29 mouse cellular contexts compared by ENCODE assay signal in genomic region chr16:17049886-17050285, GRCm38 (mm10).
"Had no signal": no experiment of that assay in that cellular context is flagged by ENCODE, and none has a peak within 500 bp of the region (broad histone marks: within the 10 kb centered on the region; RNA-seq: fewer than 3 reads in every experiment).

No protein-coding gene starts in this region.

- H3K27me3 ChIP-seq: limb, embryonic 12.5 days; limb, embryonic 13.5 days; limb, embryonic 15.5 days; liver, embryonic 12.5 days; liver, embryonic 13.5 days; liver, embryonic 15.5 days; lung, embryonic 15.5 days; megakaryocyte, embryonic 14.5 days; midbrain, embryonic 12.5 days; midbrain, embryonic 13.5 days; midbrain, embryonic 15.5 days had no signal

- H3K4me3 ChIP-seq: limb, embryonic 10.5 days; limb, embryonic 12.5 days; limb, embryonic 13.5 days; limb, embryonic 15.5 days; liver, embryonic 12.5 days; liver, embryonic 13.5 days; liver, embryonic 15.5 days; lung, embryonic 15.5 days; megakaryocyte, embryonic 14.5 days; midbrain, embryonic 10.5 days; midbrain, embryonic 12.5 days; midbrain, embryonic 13.5 days; midbrain, embryonic 15.5 days; myocyte had no signal

- ATAC-seq: liver, embryonic 12.5 days; liver, postnatal 0 days; lung, postnatal 0 days; midbrain, embryonic 13.5 days; midbrain, embryonic 15.5 days; midbrain, embryonic 16.5 days had no signal

- H3K27ac ChIP-seq: limb, embryonic 10.5 days; limb, embryonic 12.5 days; limb, embryonic 13.5 days; limb, embryonic 15.5 days; liver, embryonic 12.5 days; liver, embryonic 13.5 days; liver, embryonic 14.5 days; liver, embryonic 15.5 days; lung, embryonic 15.5 days; macrophage; midbrain, embryonic 10.5 days; midbrain, embryonic 12.5 days; midbrain, embryonic 13.5 days; midbrain, embryonic 15.5 days had no signal

- DNase-seq: left cerebral cortex, postnatal 4 days; liver; liver, embryonic 13.5 days; liver, postnatal 0 days; lung, adult 18-20 months; lung, adult 2 months; lung, embryonic 14.5 days; lung, postnatal 10 days; lung, postnatal 14 days; lung, postnatal 36 days; lung, postnatal 4 days; midbrain, embryonic 14.5 days had no signal

- H3K4me1 ChIP-seq: limb, embryonic 12.5 days; limb, embryonic 13.5 days; limb, embryonic 15.5 days; liver, embryonic 12.5 days; liver, embryonic 13.5 days; liver, embryonic 15.5 days; lung, embryonic 15.5 days; megakaryocyte, embryonic 14.5 days; midbrain, embryonic 15.5 days had no signal

- H3K9me3 ChIP-seq: limb, embryonic 10.5 days; limb, embryonic 12.5 days; limb, embryonic 13.5 days; limb, embryonic 15.5 days; liver, embryonic 12.5 days; liver, embryonic 13.5 days; liver, embryonic 15.5 days; lung, embryonic 15.5 days; megakaryocyte, embryonic 14.5 days; midbrain, embryonic 10.5 days; midbrain, embryonic 12.5 days; midbrain, embryonic 13.5 days; midbrain, embryonic 15.5 days had no signal

- H3K9ac ChIP-seq: limb, embryonic 12.5 days; limb, embryonic 13.5 days; limb, embryonic 15.5 days; liver, embryonic 12.5 days; liver, embryonic 13.5 days; liver, embryonic 14.5 days; liver, embryonic 15.5 days; liver, postnatal 0 days; lung, embryonic 14.5 days; lung, embryonic 15.5 days; midbrain, embryonic 12.5 days; midbrain, embryonic 13.5 days; midbrain, embryonic 15.5 days had no signal
